Mouse (Mus musculus) heart, postnatal 0 days (tissue): ENCODE measurements around the gene Ppt1. TPM values are rescaled to one million over a fixed set of nuclear protein-coding genes. Genes with fewer than 3 reads are reported as not detected.

Experiments used
- ATAC-seq: fragments of 200-750 bp; cut with Nextera tagmentation; 2 replicates; pipeline ENCODE4 v1.8.0; 2017; ENCODE audit warnings: low read depth, moderate number of reproducible peaks, moderate library complexity; ENCODE audit not compliant: insufficient read depth
- DNase-seq: peaks from one replicate; pipeline ENCODE4 v3.0.0-alpha.2; 2016; ENCODE audit warnings: low spot score
- H3K27ac ChIP-seq: fragments of 300-500 bp; sonication (generic); 2 replicates; pipeline ENCODE4 v1.5.1; 2014; ENCODE audit warnings: low read depth, mild to moderate bottlenecking
- H3K27me3 ChIP-seq: fragments of 300-500 bp; sonication (generic); 2 replicates; pipeline ENCODE4 v1.6.1; 2014; ENCODE audit warnings: low read length, mixed read lengths; ENCODE audit not compliant: control insufficient read depth, insufficient read depth
- H3K36me3 ChIP-seq: fragments of 300-500 bp; sonication (generic); replicated peaks from 2 replicates; pipeline ENCODE4 v1.6.1; 2014; ENCODE audit warnings: low read length, mixed read lengths; ENCODE audit not compliant: control insufficient read depth, insufficient read depth
- H3K4me1 ChIP-seq: fragments of 300-500 bp; sonication (generic); 2 replicates; pipeline ENCODE4 v1.6.1; 2014; ENCODE audit warnings: antibody characterized with exemption; ENCODE audit not compliant: control insufficient read depth, insufficient read depth
- H3K4me2 ChIP-seq: fragments of 300-500 bp; sonication (generic); 2 replicates; pipeline ENCODE4 v1.6.1; 2014; ENCODE audit warnings: low read depth, mild to moderate bottlenecking, low read length, moderate library complexity
- H3K4me3 ChIP-seq: fragments of 300-500 bp; sonication (generic); 2 replicates; pipeline ENCODE4 v1.5.1; 2014; ENCODE audit warnings: low read depth, low read length
- H3K9ac ChIP-seq: fragments of 300-500 bp; sonication (generic); replicated peaks from 2 replicates; pipeline ENCODE4 v1.6.1; 2014; ENCODE audit warnings: low read depth, low read length, mixed read lengths
- H3K9me3 ChIP-seq: fragments of 300-500 bp; sonication (generic); replicated peaks from 2 replicates; pipeline ENCODE4 v1.6.1; 2016; ENCODE audit warnings: low read length; ENCODE audit not compliant: control insufficient read depth
- CTCF ChIP-seq: IDR thresholded peaks from 2 replicates; pipeline ENCODE4 v1.5.1; 2016; ENCODE audit warnings: antibody characterized with exemption, control low read depth, low read depth
- EP300 ChIP-seq: IDR thresholded peaks from 2 replicates; pipeline ENCODE4 v1.6.1; 2016; ENCODE audit warnings: antibody characterized with exemption, low read depth
- whole genome bisulfite sequencing: fragments of 180-500 bp; shearing (Covaris S2); extraction: QIAGEN DNeasy Blood & Tissue Kit; methylation state at CpG from one replicate; pipeline ENCODE4 v1.1.7; 2014; 5-methylcytosine and 5-hydroxymethylcytosine counted together
- polyA plus RNA-seq: library from polyadenylated mRNA; unstranded; fragments of >200 nt; fragmentation: Nextera tagmentation; extraction: Ambion mirVana; gene quantifications from 2 replicates; pipeline ENCODE4 v1.2.1, GENCODE M21; 2015
- total RNA-seq: library from RNA; depleted of rRNA; stranded (reverse); fragments of >200 nt; gene quantifications from 2 replicates; pipeline ENCODE4 v1.2.3, GENCODE M21; 2014; ENCODE audit warnings: low replicate concordance

Gene Ppt1
- total and polyA plus RNA-seq, 2 experiments from 2014 or later: 37.8 to 45.2 TPM

DNA sequence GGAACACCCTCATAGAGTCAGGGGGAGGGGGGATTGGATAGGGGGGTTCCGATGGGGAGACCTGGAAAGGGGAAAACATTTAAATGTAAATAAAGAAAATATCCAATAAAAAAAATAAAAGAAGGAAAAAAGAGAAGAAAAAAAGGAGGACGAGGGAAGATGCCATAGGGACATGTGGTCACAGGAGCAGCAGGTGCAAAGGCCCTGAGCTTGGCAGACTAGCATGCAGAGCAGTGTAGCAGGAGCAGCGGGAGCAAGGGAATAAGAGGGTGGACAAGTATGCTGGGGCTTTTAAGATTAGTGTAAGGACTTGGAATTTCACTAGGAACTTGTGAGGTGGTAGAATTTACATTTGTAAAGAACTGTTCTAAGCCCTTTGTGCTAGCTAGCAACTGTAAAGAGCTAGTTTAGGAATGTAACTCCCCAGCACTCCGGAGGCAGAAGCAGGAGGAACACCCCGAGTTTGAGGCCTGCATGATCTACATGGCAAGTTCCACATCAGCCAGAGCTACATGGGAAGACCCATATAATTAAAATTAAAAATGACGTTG, 1.2 kb downstream of the Ppt1 start:
- Histone ChIP-seq H3K9me3 (0 out of 2 replicates have a peak, but pooled peaks cover 3% of the 10 kb centered on the region), H3K4me2 (no peak overlapping the region), H3K4me3 (no peak overlapping the region), H3K36me3 (0 out of 2 replicates have a peak, but pooled peaks cover 6% of the 10 kb centered on the region), H3K9ac (0 out of 2 replicates have a peak overlapping the region, but pooled peaks have one; percentile 65), H3K27ac (no peak overlapping the region), H3K27me3 (no peaks in the 10 kb centered on the region), H3K4me1 (peaks cover 13% of the 10 kb centered on the region)
- DNase-seq: no peak
- TF ChIP-seq EP300 (no peak), CTCF (no peak)
- no peak for ATAC-seq
- 68% methylated on average over 6 of the region's 6 CpGs for WGBS

DNA sequence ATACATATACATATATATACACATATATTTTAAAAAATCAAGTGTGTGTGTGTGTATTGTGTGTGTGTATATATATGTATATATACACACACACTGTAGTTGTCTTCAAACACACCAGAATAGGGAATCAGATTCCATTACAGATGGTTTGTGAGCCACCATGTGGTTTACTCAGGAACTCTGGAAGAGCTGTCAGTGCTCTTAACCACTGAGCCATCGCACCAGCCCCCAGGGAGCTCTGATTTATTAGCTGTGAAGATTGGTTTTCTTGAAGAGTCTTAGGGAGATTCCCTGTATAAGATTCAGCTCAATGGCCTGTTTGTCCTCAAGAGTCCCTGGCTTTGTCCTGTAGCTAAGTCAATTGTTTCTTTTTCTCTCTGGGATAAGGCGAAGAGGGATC, 2.0 kb downstream of the Ppt1 start:
- no peak overlapping the region for H3K4me3 ChIP-seq

DNA sequence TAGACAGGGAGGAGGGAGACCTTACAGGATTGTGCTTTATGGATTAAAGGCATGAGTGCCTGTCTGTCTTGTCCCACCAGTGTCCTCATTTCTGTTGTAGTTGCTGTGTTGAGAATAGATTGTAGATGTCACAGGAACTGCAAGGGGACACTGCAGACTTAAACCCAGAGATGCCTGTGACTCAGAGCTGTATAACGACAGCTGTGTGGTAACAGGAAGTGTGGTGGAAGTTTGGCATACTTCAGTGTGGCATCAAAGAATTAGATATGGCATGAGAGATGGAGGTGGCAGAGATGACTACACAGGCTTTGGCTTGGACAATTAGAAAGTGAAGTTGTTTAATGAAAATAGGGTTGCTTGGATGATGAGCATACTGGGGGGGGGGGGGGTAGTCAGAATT, 2.4 kb downstream of the Ppt1 start:
- ATAC-seq (no peak), DNase-seq (no peak)
- Histone ChIP-seq H3K4me3 (no peak overlapping the region), H3K4me2 (no peak overlapping the region), H3K9me3 (0 out of 2 replicates have a peak, but pooled peaks cover 3% of the 10 kb centered on the region), H3K27ac (no peak overlapping the region), H3K9ac (no peak overlapping the region), H3K36me3 (0 out of 2 replicates have a peak, but pooled peaks cover 9% of the 10 kb centered on the region), H3K4me1 (peaks cover 13% of the 10 kb centered on the region), H3K27me3 (no peaks in the 10 kb centered on the region)
- 22% methylated on average over 1 of the region's 1 CpGs for WGBS
- no peak for TF ChIP-seq EP300
- no peak for TF ChIP-seq CTCF

More for the DNA sequence above, 2.0 kb downstream of the Ppt1 start:
- no peaks in the 10 kb centered on the region for H3K27me3 ChIP-seq
- H3K9ac ChIP-seq: no peak overlapping the region
- H3K4me1 ChIP-seq: peaks cover 13% of the 10 kb centered on the region
- no peak for TF ChIP-seq CTCF
- DNase-seq (no peak), ATAC-seq (no peak)
- 0 out of 2 replicates have a peak, but pooled peaks cover 3% of the 10 kb centered on the region for H3K9me3 ChIP-seq
- H3K27ac ChIP-seq: no peak overlapping the region
- 0 out of 2 replicates have a peak, but pooled peaks cover 9% of the 10 kb centered on the region for H3K36me3 ChIP-seq
- no peak overlapping the region for H3K4me2 ChIP-seq
- 90% methylated on average over 2 of the region's 2 CpGs for WGBS

DNA sequence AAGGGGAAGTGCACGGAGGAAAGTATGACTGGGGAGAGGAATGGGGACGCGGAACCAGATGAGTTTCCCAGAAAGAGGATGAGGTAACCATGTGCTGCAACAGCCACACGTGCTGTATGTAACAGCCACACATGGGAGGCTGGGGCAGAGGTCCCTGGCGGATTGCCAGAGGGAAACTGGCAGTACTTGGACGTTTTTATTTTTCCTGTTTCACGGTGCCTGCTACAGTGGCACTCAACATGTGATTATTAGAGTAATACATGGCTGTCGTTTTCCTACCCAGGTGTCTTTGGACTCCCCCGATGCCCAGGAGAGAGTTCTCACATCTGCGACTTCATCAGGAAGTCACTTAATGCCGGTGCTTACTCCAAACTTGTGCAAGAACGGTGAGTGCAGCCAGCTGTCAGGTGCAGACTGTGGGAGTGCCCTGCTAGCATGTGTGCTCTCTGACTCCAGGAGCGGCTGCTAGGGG, 12.1 kb downstream of the Ppt1 start:
- ATAC-seq (peak; percentile 22; the same call in 1 of the 2 replicates), DNase-seq (peak; percentile 16)
- Histone ChIP-seq H3K36me3 (peaks cover 85% of the 10 kb centered on the region), H3K27me3 (no peaks in the 10 kb centered on the region), H3K4me3 (no peak overlapping the region), H3K4me2 (no peak overlapping the region), H3K4me1 (no peaks in the 10 kb centered on the region), H3K27ac (no peak overlapping the region), H3K9ac (no peak overlapping the region), H3K9me3 (no peaks in the 10 kb centered on the region)
- TF ChIP-seq CTCF: no peak
- no peak for TF ChIP-seq EP300
- WGBS: 46% methylated on average over 13 of the region's 13 CpGs

DNA sequence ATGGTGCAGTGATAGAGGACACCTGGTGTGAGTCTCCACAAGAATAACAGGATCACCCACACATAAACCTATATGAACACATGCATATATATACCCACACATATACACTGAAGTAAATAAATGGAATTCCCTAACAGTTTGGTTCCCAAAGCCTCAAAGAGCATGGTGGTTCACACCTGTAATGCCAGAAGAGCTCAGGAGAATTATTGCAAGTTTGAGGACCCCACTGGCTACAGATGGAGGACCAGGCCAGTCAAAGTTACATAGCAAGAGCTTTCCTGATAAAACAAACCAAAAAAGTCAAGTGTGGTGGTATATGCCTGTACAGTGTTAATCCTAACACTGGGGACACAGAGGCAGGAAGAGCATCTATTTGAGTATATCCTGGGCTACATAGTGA, 15.5 kb downstream of the Ppt1 start:
- H3K27me3 ChIP-seq: no peaks in the 10 kb centered on the region
- peaks cover 90% of the 10 kb centered on the region for H3K36me3 ChIP-seq
- no peak overlapping the region for H3K4me3 ChIP-seq
- no peaks in the 10 kb centered on the region for H3K9me3 ChIP-seq
- H3K27ac ChIP-seq: no peak overlapping the region
- no peak overlapping the region for H3K4me2 ChIP-seq
- H3K4me1 ChIP-seq: no peaks in the 10 kb centered on the region
- ATAC-seq (no peak), DNase-seq (no peak)
- H3K9ac ChIP-seq: no peak overlapping the region
- TF ChIP-seq EP300 (no peak), CTCF (no peak)

DNA sequence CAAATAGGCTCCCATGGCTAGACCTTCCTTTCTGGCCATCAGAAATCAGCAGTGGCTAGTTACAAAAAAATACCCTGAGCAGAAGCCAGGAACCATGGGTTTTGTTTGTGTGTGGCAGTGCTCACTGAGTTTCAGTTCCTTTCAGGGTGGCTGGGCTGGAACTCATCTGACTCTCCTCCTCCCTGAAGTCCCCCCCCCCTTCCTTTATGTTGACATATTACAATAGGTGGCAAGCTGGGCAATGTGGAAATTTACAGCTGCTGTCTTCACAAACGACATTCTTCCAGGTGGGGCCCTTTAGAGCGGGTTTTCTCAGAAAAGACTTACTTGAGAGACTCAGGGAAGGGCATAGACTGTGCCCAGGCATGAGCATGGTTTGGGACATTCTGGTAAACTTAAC, 17.6 kb downstream of the Ppt1 start:
- H3K4me3 ChIP-seq: no peak overlapping the region
- WGBS: 62% methylated on average over 2 of the region's 2 CpGs
- DNase-seq (no peak), ATAC-seq (no peak)
- no peaks in the 10 kb centered on the region for H3K9me3 ChIP-seq
- H3K27ac ChIP-seq: no peak overlapping the region; the same call in 1 of the 2 replicates
- no peak overlapping the region for H3K4me2 ChIP-seq
- peaks cover 91% of the 10 kb centered on the region for H3K36me3 ChIP-seq
- no peaks in the 10 kb centered on the region for H3K27me3 ChIP-seq
- no peak overlapping the region for H3K9ac ChIP-seq
- H3K4me1 ChIP-seq: no peaks in the 10 kb centered on the region
- no peak for TF ChIP-seq EP300
- no peak for TF ChIP-seq CTCF
